Mouse (Mus musculus): Measurements from ENCODE around the gene Parp6.

DNA sequence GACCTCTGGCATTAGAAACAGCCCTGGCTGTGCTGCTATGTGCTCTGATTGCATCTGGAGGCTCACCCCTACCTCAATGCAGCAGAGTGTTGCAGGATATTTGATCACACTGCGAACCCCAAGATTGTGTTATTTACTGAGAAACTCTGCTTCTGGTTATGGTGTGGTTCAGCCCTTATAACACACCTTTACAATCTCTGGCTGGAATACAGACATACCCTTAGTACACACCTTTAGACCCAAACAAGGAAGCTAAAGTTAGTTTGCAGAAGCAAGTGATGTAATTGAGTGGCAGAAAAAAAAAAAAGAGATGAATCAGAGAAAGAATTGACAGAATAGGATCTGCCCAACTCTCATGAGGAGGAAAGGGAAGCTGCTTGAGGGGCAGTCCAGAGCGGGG, 6.1 kb upstream of the Parp6 start:
- no peak for TF ChIP-seq GATA1 (IDR thresholded peaks at IDR 0.05; ENCODE audit: borderline replicate concordance, low read length)
- TF ChIP-seq FLI1 (IDR thresholded peaks at IDR 0.05; ENCODE audit: low read length) = no peak

Measured in megakaryocyte, embryonic 14.5 days (primary cell).